Mouse (Mus musculus) intestine, postnatal 0 days (tissue): ENCODE measurements around the gene Pprc1. TPM values are rescaled to one million over a fixed set of nuclear protein-coding genes. Genes with fewer than 3 reads are reported as not detected.

Experiments
- ATAC-seq: fragments of 200-750 bp; cut with Nextera tagmentation; 2 replicates; pipeline ENCODE4 v1.8.0; 2017; ENCODE audit warnings: mild to moderate bottlenecking, moderate TSS enrichment, moderate library complexity
- H3K27ac ChIP-seq: fragments of 300-500 bp; sonication (generic); 2 replicates; pipeline ENCODE4 v1.5.1; 2014; ENCODE audit warnings: mild to moderate bottlenecking, low read depth, low read length, moderate library complexity
- H3K27me3 ChIP-seq: fragments of 300-500 bp; sonication (generic); replicated peaks from 2 replicates; pipeline ENCODE4 v1.6.1; 2014; ENCODE audit warnings: low read length, mixed read lengths; ENCODE audit not compliant: control insufficient read depth, insufficient read depth
- H3K36me3 ChIP-seq: fragments of 300-500 bp; sonication (generic); 2 replicates; pipeline ENCODE4 v1.6.1; 2014; ENCODE audit warnings: mild to moderate bottlenecking, moderate library complexity; ENCODE audit not compliant: control insufficient read depth, insufficient read depth
- H3K4me1 ChIP-seq: fragments of 300-500 bp; sonication (generic); replicated peaks from 2 replicates; pipeline ENCODE4 v1.6.1; 2014; ENCODE audit warnings: antibody characterized with exemption, low read length, mixed read lengths; ENCODE audit not compliant: control insufficient read depth, insufficient read depth
- H3K4me2 ChIP-seq: fragments of 300-500 bp; sonication (generic); replicated peaks from 2 replicates; pipeline ENCODE4 v1.6.1; 2014; ENCODE audit warnings: low read depth, mild to moderate bottlenecking, moderate library complexity
- H3K4me3 ChIP-seq: fragments of 300-500 bp; sonication (generic); 2 replicates; pipeline ENCODE4 v1.5.1; 2014; ENCODE audit warnings: low read depth, low read length
- H3K9ac ChIP-seq: fragments of 300-500 bp; sonication (generic); 2 replicates; pipeline ENCODE4 v1.6.1; 2014; ENCODE audit warnings: mild to moderate bottlenecking, low read depth, low read length
- H3K9me3 ChIP-seq: fragments of 300-500 bp; sonication (generic); 2 replicates; pipeline ENCODE4 v1.6.1; 2016; ENCODE audit warnings: mixed run types; ENCODE audit not compliant: control insufficient read depth
- CTCF ChIP-seq: sonication (generic); IDR thresholded peaks from 2 replicates; pipeline ENCODE4 v1.5.1; 2016; ENCODE audit warnings: low read depth, mild to moderate bottlenecking, control low read depth, antibody characterized with exemption, moderate library complexity
- WGBS: fragments of 180-500 bp; shearing (Covaris S2); extraction: QIAGEN DNeasy Blood & Tissue Kit; methylation state at CpG from one replicate; pipeline ENCODE4 v1.1.7; 2014; 5-methylcytosine and 5-hydroxymethylcytosine counted together
- polyA plus RNA-seq: library from polyadenylated mRNA; unstranded; fragments of >200 nt; fragmentation: Nextera tagmentation; extraction: Ambion mirVana; gene quantifications from 2 replicates; pipeline ENCODE4 v1.2.1, GENCODE M21; 2015

Gene Pprc1
- polyA plus RNA-seq, 1 experiment from 2014 or later: 8.3 TPM

GRCm38 (mm10) chr19:46096396-46096795, 51.7 kb downstream of the Pprc1 start:
- Histone ChIP-seq H3K27me3 (no peaks in the 10 kb centered on the region), H3K27ac (no peak overlapping the region), H3K36me3 (no peaks in the 10 kb centered on the region), H3K4me2 (no peak overlapping the region), H3K4me1 (no peaks in the 10 kb centered on the region), H3K9ac (no peak overlapping the region), H3K9me3 (no peaks in the 10 kb centered on the region), H3K4me3 (no peak overlapping the region)
- WGBS: 89% methylated on average over 5 of the region's 5 CpGs
- TF ChIP-seq CTCF: no peak
- no peak for ATAC-seq

DNA sequence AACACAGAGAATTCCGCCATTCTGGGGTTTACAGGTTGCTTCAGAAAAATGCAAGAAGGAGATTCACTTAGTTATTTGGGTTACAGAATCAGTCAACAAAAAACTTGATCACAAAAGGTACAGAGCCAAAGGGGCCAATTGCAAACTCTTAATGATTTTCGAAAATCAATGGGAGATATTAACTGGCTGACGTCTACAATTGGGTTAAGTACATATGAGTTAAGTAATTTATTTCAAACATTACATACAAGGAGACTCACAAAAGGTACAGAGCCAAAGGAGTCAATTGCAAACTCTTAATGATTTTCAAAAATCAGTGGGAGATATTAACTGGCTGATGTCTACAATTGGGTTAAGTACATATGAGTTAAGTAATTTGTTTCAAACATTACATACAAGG, 54.9 kb downstream of the Pprc1 start:
- no peak for TF ChIP-seq CTCF
- H3K36me3 ChIP-seq: no peaks in the 10 kb centered on the region
- no peak for ATAC-seq
- no peak overlapping the region for H3K4me2 ChIP-seq
- WGBS: 87% methylated on average over 3 of the region's 3 CpGs
- H3K27ac ChIP-seq: no peak overlapping the region
- no peaks in the 10 kb centered on the region for H3K9me3 ChIP-seq
- H3K4me3 ChIP-seq: no peak overlapping the region
- no peaks in the 10 kb centered on the region for H3K4me1 ChIP-seq
- no peaks in the 10 kb centered on the region for H3K27me3 ChIP-seq
- no peak overlapping the region for H3K9ac ChIP-seq

- H3K4me2 ChIP-seq: no peak overlapping the region
- H3K27ac ChIP-seq: no peak overlapping the region
- H3K4me3 ChIP-seq: no peak overlapping the region
- no peak for ATAC-seq
- H3K27me3 ChIP-seq: no peaks in the 10 kb centered on the region
- 76% methylated on average over 6 of the region's 6 CpGs for WGBS
- no peaks in the 10 kb centered on the region for H3K4me1 ChIP-seq
- H3K36me3 ChIP-seq: no peaks in the 10 kb centered on the region
- no peaks in the 10 kb centered on the region for H3K9me3 ChIP-seq
- no peak overlapping the region for H3K9ac ChIP-seq
- TF ChIP-seq CTCF: no peak
These were observed 58.9 kb downstream of the Pprc1 start for GRCm38 (mm10) chr19:46103437-46104186.

GRCm38 (mm10) chr19:46104187-46104557, 59.5 kb downstream of the Pprc1 start:
- 81% methylated on average over 2 of the region's 2 CpGs for WGBS
- Histone ChIP-seq H3K27ac (no peak overlapping the region), H3K4me1 (no peaks in the 10 kb centered on the region), H3K4me2 (no peak overlapping the region), H3K27me3 (no peaks in the 10 kb centered on the region), H3K4me3 (no peak overlapping the region), H3K36me3 (no peaks in the 10 kb centered on the region), H3K9ac (no peak overlapping the region), H3K9me3 (no peaks in the 10 kb centered on the region)
- no peak for TF ChIP-seq CTCF
- no peak for ATAC-seq

DNA sequence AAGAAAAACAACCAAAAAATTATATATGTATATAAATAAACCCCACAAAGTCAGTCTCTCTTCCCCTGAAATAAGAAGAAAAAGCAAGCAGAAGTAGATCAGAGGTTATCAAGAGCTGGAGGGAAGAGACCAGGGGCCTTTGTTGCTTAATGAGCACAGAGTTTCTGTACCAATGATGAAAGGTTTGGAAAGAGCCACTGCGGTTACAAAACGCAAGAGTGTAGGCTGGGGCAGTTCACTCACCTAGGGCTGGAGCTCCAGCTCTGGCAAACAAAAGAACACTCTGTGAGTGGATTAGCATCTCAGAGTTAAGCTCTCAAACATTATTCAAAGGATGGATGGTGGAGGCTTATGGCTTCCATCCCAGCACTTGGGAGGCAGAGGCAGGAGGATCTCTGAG, 65.5 kb downstream of the Pprc1 start:
- no peaks in the 10 kb centered on the region for H3K9me3 ChIP-seq
- TF ChIP-seq CTCF: no peak
- H3K4me2 ChIP-seq: no peak overlapping the region
- H3K36me3 ChIP-seq: no peaks in the 10 kb centered on the region
- 92% methylated on average over 2 of the region's 2 CpGs for WGBS
- H3K27ac ChIP-seq: no peak overlapping the region
- no peak overlapping the region for H3K4me3 ChIP-seq
- no peak overlapping the region for H3K9ac ChIP-seq
- no peak for ATAC-seq
- no peaks in the 10 kb centered on the region for H3K27me3 ChIP-seq
- no peaks in the 10 kb centered on the region for H3K4me1 ChIP-seq

DNA sequence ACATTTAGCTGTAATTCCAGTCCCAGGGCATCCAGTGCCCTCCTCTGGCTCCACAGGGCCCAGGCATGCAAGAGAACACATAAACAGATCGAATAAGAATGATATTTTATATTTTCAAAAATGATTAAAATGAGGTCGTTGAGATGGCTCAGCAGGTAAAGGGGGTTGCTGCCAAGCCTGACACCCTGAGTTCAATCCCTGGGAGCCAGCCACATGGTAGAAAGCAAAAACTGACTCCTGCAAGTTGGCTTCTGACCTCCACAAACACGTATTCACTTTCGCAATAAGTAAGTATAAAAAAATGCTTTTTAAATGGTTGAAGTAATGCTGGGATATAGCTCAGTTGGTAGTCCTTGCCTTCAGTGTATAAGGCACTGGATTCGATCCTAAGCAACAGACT, 66.1 kb downstream of the Pprc1 start:
- no peaks in the 10 kb centered on the region for H3K27me3 ChIP-seq
- no peak for ATAC-seq
- no peaks in the 10 kb centered on the region for H3K9me3 ChIP-seq
- no peaks in the 10 kb centered on the region for H3K4me1 ChIP-seq
- no peak for TF ChIP-seq CTCF
- 86% methylated on average over 5 of the region's 5 CpGs for WGBS
- no peak overlapping the region for H3K4me3 ChIP-seq
- no peak overlapping the region for H3K9ac ChIP-seq
- no peaks in the 10 kb centered on the region for H3K36me3 ChIP-seq
- H3K27ac ChIP-seq: no peak overlapping the region
- no peak overlapping the region for H3K4me2 ChIP-seq
